Mouse (Mus musculus) urinary bladder, adult 2 months (tissue): Measurements from ENCODE around the gene Axl. TPM values are rescaled to one million over a fixed set of nuclear protein-coding genes. Genes with fewer than 3 reads are reported as not detected.
A peak's percentile ranks its signal among the peaks of the same experiment; 100 is the strongest.
"Not testable (repeated sequence)": the region's sequence is repeated elsewhere in the genome, so short reads cannot be mapped to it uniquely, and the experiment has no call there.

Source experiments
- DNase-seq: peaks from one replicate; pipeline ENCODE4 v3.0.0; 2022; ENCODE audit warnings: low spot score
- polyA plus RNA-seq: library from polyadenylated mRNA; depleted of rRNA; stranded (reverse); fragments of >200 nt; gene quantifications from 2 replicates; pipeline ENCODE4 v1.2.3, GENCODE M21; 2012

Axl gene
- polyA plus RNA-seq, 1 experiment: 92.8 TPM

GRCm38 (mm10) chr7:25793679-25794078 is 5.2 kb upstream of the Axl start:
- DNase-seq: no peak

DNA sequence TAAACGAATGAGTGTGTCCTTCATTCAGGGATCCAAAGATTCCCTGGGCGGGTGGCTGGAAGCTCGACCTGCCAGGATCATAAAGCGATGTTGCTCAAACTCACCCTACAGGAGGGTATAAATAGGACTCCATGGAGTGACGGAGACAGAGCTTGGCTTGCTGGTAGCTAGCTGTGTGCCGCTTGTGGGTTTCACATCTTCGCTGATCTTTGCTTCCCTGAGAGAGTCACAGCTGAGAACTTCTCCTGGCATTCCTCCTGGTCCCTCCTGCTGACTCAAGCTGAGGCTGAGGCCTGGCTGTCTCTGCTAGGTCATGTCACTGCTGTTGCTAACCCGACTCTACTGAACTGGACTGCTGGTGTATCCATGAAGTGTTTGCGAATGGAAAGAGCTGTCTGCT is 4.5 kb upstream of the Axl start:
- not testable (repeated sequence) for DNase-seq

GRCm38 (mm10) chr7:25790615-25791014 is 2.1 kb upstream of the Axl start:
- no peak for DNase-seq

- DNase-seq: no peak
These were observed 580 bp upstream of the Axl start for GRCm38 (mm10) chr7:25789129-25789440.

DNA sequence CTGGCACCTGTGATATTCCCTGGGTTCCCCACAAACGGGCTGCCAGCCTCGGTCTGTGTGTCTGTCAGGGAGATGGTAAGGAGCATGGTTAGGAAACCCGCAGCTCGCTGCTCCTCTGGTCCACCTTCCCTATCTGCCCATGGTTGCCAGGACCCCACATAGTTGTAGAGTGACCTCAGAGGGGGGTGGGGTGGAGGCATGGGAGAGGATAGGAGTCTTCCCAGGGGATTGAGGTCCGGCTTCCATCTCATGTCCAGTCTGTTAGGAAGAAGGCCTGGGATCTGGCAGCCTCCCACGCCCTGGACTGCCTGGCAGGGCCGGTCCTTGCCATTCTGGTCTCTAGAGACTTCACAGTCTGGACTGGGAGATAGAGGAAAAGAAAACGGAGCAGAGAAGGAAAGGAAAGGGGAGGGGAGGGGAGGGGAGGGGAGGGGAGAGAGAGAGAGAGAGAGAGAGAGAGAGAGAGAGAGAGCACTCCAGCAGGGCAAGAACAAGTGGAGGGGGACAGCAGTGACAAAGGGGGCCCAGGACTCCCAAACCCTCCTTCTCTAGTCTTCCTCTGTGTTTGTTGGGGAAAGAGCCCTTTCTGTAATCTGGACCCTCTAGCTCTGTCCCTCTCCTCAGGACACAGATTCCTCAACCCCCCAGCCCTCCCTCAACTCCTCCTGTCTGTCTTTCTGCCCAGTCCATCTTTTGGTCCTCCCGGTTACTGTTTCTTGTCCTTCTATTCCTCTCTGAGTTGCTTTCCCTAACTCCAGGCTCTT is 867 bp downstream of the Axl start:
- DNase-seq: no peak

DNA sequence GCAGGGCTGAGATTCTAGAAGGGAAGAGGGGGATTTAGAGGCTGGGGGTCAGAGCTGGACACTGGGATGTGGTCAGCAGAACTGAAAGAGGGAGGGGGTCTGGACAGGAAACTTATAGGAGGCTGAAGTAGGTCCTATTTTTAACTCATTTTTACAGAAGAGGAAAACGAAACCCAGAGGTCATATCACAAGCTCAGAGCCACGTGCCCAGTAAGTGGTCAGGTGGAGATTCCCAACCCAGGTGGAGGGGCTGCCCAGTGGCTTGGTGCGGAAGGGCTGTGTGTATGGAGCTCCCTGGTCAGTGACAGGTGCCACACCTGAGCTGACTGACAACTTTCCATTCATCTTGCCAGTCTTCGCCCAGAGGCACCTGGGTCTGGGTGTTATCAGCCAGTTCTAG is 1.5 kb downstream of the Axl start:
- DNase-seq: no peak

GRCm38 (mm10) chr7:25785752-25786151 is 2.8 kb downstream of the Axl start:
- no peak for DNase-seq

GRCm38 (mm10) chr7:25784808-25785207 is 3.7 kb downstream of the Axl start:
- no peak for DNase-seq

DNA sequence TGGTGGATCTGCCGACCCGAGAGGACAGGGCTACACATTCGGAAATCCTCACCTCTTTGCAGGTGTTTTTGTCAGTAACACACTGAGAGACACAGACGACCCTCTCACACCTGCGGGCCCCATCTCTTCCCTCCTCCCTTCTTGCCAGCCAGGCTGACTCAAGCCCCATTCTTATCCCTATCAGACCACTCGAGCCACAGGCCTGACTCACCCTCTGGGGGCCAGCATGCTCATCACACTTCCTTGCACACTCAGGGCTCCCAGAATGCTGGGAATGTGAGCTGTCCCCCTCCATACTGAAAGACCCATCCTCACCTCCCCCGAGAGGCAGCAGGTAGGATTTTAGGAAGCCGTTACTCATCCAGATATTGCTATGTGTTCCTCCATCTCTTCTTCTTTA is 4.8 kb downstream of the Axl start:
- no peak for DNase-seq

- DNase-seq: no peak
These were observed 5.8 kb downstream of the Axl start for GRCm38 (mm10) chr7:25782744-25783143.

DNA sequence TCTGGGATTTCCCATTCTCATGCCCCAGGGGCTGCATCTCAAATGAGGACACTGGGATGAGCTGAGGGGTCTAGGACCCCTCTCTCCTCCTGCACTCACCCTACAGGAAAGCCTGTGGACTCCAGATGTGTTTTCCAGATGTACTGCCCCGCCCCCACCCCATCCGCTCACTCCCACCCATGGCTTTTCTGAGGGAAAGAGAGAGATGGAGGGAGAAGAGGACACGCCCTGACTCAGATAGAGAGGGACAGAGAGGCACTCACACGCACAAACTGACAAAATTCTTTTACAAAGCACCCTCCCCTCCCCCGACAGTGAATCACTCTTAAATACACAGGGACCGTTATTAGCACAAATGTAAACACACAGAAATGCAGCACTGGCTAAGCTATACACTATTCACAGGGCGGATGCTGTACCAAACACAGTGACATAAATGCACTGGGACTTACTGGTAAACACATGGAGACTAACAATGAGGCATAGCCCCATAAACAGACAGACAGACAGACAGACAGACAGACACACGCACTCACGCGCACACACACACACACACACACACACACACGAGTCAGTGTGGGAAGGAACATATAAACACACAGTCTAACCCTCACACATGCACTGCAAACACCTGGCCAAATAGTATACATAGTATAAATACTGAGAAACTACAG is 6.4 kb downstream of the Axl start:
- no peak for DNase-seq

GRCm38 (mm10) chr7:25781321-25781936 is 7.1 kb downstream of the Axl start:
- DNase-seq: no peak

DNA sequence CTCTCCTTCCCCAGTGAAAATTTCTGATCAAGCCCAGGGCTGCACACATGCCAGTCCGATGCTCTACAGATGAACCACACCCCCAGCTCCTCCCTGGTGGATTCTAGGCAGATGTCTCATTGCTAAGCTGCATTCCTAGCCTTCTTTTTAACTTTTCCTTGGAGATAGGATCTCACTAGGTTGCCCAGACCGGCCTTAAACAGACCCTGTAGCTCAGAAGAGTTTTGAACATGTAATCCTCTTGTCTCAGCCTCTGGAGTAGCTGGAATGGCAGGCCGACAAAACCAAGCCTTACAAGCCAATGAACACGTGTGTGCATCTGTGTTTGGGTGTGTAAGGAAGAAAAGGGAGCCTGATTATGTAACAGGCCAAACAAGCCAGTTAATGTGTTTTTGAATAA is 7.8 kb downstream of the Axl start:
- no peak for DNase-seq

GRCm38 (mm10) chr7:25780021-25780420 is 8.5 kb downstream of the Axl start:
- DNase-seq: no peak

GRCm38 (mm10) chr7:25768229-25768628 is 20.3 kb downstream of the Axl start:
- DNase-seq: no peak

- DNase-seq: no peak
These were observed 22.4 kb downstream of the Axl start for GRCm38 (mm10) chr7:25766108-25766507.

DNA sequence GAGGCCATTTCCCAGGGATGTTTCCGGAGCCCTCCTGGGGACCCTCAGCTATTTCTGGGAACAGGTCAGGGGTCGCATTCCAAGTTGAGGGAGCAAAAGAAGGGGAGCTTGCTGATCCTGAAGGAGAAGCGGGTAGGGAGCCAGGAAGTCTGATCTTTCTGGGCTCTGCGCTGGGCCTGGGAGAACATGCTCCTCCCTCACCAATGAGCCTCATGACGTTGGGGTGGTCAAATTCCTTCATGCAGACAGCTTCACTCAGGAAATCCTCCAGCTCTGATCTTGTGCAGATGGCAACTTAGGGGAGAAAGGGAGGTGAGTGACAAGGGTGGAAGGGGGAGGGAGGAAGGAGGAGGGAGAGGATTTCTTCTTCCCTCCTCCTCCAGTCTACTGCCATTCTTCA is 24.3 kb downstream of the Axl start:
- DNase-seq: no peak

DNA sequence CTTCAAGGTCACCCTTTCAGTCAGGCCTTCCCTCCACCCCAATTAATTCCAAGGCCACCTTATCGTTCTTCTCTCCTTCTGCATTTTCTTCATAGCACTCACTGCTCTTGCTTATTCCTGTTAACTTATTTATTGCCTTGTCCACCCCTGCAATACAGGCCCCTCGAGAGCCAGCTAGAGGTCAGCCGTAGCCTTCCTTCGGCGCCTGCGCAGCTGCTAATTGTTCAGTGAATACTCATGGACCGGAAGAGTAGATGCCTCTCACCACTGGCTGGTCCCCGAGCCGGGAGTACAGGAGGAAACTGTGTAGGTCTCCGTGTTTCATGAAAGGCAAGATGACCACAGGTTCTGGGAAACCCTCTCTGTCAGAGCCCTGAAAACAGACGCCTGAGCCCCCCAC is 24.8 kb downstream of the Axl start:
- no peak for DNase-seq

- no peak for DNase-seq
These were observed 27.2 kb downstream of the Axl start for GRCm38 (mm10) chr7:25761354-25761753.

- peak; percentile 71 for DNase-seq
These were observed 32.5 kb downstream of the Axl start for GRCm38 (mm10) chr7:25756011-25756410.

DNA sequence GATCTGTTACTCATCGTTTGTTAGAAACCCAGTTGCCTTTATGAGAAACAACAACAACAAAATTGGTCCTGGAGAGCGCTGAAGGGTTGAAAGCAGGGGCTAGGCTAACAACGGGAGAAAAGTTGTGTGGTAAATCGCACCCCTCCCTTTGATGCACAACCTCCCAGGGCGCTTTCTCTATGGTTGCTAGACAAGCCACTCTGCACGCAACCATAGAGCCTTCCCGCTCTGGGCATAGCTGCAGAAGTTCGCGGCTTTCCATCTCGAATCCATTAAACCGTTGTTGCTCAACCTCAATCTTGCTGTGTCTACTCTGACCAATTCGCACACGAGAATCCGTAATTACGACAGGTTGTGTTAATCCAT is 33.1 kb downstream of the Axl start:
- DNase-seq: peak; percentile 34

DNA sequence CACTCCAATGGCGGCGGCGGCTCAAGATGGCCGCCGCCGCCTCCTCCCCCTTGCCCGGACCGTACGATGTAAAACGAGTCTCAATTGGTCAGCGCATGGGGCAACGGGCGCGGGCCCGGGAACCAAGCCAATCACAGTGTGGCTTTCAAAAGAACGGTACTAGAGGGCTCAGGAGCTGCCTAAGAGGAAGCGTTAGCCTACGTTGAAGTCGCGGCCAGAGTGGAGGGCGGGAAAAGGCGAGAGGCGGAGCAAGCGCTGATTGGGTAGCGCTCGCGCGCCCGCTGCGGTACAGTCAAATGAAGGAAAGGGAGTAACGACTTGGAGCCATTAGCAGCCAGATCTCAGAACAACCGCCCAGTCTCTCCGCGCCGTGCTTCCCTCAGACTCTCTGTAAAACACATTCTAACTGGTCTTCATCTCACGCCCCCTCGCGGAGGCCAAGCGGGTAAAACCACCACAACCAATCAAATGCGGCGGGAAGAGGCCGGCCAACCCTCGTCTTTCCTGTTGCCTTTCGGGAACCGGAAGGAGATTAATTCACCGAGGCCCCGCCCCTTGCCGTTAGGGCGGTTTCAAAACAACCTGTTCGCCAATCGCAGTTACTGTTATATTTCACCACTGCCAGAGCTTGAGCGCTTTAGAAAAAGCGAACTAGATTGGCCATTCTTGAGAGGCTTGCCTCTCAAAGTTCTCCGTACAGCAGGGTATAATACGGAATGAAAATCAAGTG is 33.6 kb downstream of the Axl start, which contains the start of gene Hnrnpul1:
TSS of gene Hnrnpul1 (minus strand) at position 20 of the 730 bp plus-strand sequence.
- DNase-seq: peak; percentile 92

DNA sequence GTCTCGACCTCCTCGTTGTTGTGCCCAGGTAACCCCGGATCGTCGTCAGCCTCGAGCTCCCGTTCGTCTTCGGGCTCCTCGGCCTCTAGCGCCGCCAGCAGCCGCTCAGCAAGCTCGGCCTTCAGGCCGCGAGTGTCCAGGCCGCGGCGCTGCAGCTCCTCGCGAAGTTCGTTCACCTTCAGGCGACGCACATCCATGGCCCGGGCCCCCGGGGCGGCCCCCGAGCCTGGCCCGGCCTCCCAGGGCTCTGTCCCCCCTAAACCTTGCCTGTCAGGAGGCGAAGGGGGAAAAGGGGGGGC is 34.1 kb downstream of the Axl start:
- no peak for DNase-seq
